Mouse (Mus musculus): Measurements from ENCODE around the gene St6galnac3.

The St6galnac3 gene

DNA sequence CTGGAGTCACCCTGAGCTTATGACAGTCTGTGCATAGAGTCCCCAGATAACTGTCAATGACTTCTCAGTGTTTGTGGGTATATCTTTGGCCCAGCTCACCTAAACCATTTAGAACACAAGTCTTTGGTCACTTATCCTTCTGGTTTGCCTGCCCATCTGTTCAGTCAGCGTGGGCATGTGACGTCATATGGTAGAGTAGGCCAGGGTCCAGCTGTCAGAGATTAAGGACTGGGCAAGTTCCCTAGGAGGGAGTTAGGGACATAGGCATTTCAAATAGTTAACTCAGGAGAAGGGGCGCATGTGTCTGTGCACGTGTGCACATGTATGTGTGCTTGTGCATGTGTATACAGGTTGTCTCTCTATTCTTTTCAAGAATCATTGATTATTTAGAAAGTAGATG lies 554.8 kb downstream of the St6galnac3 start:
- DNase-seq (ENCODE audit: low read depth, low spot score) = no peak

GRCm38 (mm10) chr3:153169744-153170143 lies 555.2 kb downstream of the St6galnac3 start:
- no peak for DNase-seq (ENCODE audit: low read depth, low spot score)

- DNase-seq (ENCODE audit: low read depth, low spot score) = no peak
These were observed 563.3 kb downstream of the St6galnac3 start for GRCm38 (mm10) chr3:153161676-153162075.

DNA sequence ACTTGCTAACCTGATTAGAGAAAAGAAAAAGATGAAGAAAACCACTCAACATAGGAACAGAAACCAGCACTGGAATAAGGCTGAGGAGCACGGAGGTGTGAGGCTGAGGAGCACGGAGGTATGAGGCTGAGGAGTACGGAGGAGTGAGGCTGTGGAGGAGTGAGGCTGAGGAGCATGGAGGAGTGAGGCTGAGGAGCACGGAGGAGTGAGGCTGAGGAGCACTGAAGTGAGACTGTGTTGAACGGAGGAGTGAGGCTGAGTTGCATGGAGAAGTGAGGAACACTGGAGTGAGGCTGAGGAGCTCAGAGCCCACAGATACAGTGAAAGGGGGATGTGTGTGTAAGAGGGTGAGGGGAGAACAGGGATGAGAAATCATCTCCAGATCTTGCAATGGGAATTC lies 564.3 kb downstream of the St6galnac3 start:
- no peak for DNase-seq (ENCODE audit: low read depth, low spot score)

DNA sequence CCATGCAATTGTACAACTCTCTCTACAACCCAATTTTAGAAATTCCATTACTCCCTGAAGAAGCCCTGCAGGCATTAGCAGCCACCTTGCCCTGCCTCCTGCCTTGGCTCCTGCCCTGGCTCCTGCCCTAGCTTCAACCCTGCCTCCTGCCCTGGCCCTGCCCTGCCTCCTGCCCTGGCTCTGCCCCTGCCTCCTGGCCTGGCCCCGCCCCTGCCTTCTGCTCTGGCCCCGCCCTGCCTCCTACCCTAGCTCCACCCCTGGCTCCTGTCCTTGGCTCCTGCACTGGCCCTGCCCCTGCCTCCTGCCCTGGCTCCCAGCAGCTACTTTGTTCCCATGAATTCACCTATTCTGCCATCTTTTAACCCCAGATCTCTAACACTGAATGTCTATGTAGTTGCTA lies 576.1 kb downstream of the St6galnac3 start:
- no peak for DNase-seq (ENCODE audit: low read depth, low spot score)

Data from A20 (cell line).